Mouse (Mus musculus): ENCODE results near the gene Kirrel2. TPM values are rescaled to one million over a fixed set of nuclear protein-coding genes. Genes with fewer than 3 reads are reported as not detected.

Gene Kirrel2
- polyA plus RNA-seq, 1 experiment from 2014 or later: 0.73 TPM

GRCm38 (mm10) chr7:30429327-30429726 lies 28.2 kb downstream of the Kirrel2 start:
- no peak overlapping the region for H3K4me3 ChIP-seq (ENCODE audit: low read depth, low read length)
- no peaks in the 10 kb centered on the region for H3K4me1 ChIP-seq (ENCODE audit: control insufficient read depth, insufficient read depth, low read length)
- no peak overlapping the region for H3K27ac ChIP-seq (ENCODE audit: low read length)
- peaks cover 7% of the 10 kb centered on the region; the same call in 1 of the 2 replicates for H3K36me3 ChIP-seq (ENCODE audit: control insufficient read depth, insufficient read depth, low read length)
- ATAC-seq: no peak
- H3K9me3 ChIP-seq (replicated peaks; ENCODE audit: control insufficient read depth, low read length, poor library complexity, severe bottlenecking): no peaks in the 10 kb centered on the region
- H3K9ac ChIP-seq (ENCODE audit: low read depth, low read length): no peak overlapping the region
- H3K4me2 ChIP-seq (ENCODE audit: low read length): no peak overlapping the region
- no peaks in the 10 kb centered on the region for H3K27me3 ChIP-seq (ENCODE audit: control insufficient read depth, insufficient read depth, low read depth, low read length)

DNA sequence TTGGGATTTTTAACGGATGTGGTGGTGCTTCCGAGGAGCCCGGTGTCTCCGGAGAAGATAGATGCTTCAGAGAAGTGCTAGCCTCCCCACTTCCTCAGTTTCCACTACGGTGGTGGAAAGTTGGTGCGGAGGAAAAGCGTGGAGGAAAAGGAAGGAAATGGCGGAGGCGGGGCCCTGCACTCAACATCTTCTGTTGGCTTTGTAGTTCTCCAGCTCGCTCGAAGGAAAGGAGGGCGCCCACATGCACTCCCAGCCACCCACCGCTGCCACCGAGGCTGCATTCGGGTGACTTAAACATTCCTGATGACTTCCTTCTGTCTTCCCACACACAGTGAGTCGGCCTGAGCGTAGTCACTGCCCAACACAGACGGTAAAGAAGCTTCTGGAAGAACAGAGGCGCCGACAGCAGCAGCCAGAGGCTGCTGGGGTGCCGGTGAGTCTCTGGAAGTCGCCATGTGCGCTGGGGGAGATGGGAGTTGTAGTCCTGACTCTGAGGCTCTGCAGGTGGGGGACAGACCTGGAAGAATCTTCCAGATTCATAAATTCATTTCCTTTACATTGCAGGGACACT lies 34.3 kb downstream of the Kirrel2 start:
- no peak overlapping the region for H3K27ac ChIP-seq (ENCODE audit: low read length)
- H3K4me1 ChIP-seq (ENCODE audit: control insufficient read depth, insufficient read depth, low read length): peaks cover 17% of the 10 kb centered on the region; the same call in 1 of the 2 replicates
- H3K9ac ChIP-seq (ENCODE audit: low read depth, low read length): peak overlapping the region; percentile 79
- ATAC-seq: no peak
- H3K36me3 ChIP-seq (ENCODE audit: control insufficient read depth, insufficient read depth, low read length): peaks cover 7% of the 10 kb centered on the region; the same call in 1 of the 2 replicates
- H3K4me2 ChIP-seq (ENCODE audit: low read length): peak overlapping the region; percentile 99
- WGBS: 46% methylated on average over 23 of the region's 23 CpGs
- peaks cover 3% of the 10 kb centered on the region; the same call in 1 of the 2 replicates for H3K9me3 ChIP-seq (replicated peaks; ENCODE audit: control insufficient read depth, low read length, poor library complexity, severe bottlenecking)
- H3K27me3 ChIP-seq (ENCODE audit: control insufficient read depth, insufficient read depth, low read depth, low read length): no peaks in the 10 kb centered on the region
- peak overlapping the region; percentile 68 for H3K4me3 ChIP-seq (ENCODE audit: low read depth, low read length)

DNA sequence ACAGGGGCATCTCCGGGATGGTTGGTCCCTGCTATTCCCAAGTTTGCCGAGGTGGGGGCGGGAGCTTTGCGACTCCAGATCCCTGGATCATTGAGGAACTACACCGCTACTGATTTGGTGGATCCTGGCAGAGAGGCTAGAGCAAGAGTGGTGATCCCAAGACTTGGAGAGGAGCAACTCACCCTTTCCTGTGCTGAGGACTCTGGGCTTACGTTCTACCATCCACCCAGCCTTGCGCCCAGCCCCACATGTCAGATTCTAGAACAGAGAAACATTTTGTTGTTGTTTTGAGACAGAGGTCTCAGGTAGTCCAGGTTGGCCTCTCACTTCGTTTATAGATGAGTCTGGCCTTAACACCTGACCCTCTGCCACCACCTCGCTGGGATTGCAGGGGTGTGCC lies 34.9 kb downstream of the Kirrel2 start:
- peak overlapping the region; percentile 99 for H3K4me2 ChIP-seq (ENCODE audit: low read length)
- ATAC-seq: peak; percentile 54
- H3K4me1 ChIP-seq (ENCODE audit: control insufficient read depth, insufficient read depth, low read length): peaks cover 17% of the 10 kb centered on the region; the same call in 1 of the 2 replicates

GRCm38 (mm10) chr7:30421890-30422435 lies 35.5 kb downstream of the Kirrel2 start:
- Histone ChIP-seq H3K36me3 (ENCODE audit: control insufficient read depth, insufficient read depth, low read length) (peaks cover 3% of the 10 kb centered on the region; the same call in 1 of the 2 replicates), H3K27me3 (ENCODE audit: control insufficient read depth, insufficient read depth, low read depth, low read length) (no peaks in the 10 kb centered on the region), H3K9me3 (replicated peaks; ENCODE audit: control insufficient read depth, low read length, poor library complexity, severe bottlenecking) (peaks cover 3% of the 10 kb centered on the region; the same call in 1 of the 2 replicates), H3K4me2 (ENCODE audit: low read length) (peak overlapping the region; percentile 99), H3K4me1 (ENCODE audit: control insufficient read depth, insufficient read depth, low read length) (peaks cover 17% of the 10 kb centered on the region; the same call in 1 of the 2 replicates), H3K4me3 (ENCODE audit: low read depth, low read length) (peak overlapping the region; percentile 68), H3K9ac (ENCODE audit: low read depth, low read length) (peak overlapping the region; percentile 79), H3K27ac (ENCODE audit: low read length) (peak overlapping the region; percentile 58)
- peak; percentile 89 for ATAC-seq
- under 1% methylated on average over 45 of the region's 45 CpGs for WGBS

More for the DNA sequence above, 34.9 kb downstream of the Kirrel2 start:
- Histone ChIP-seq H3K27ac (ENCODE audit: low read length) (peak overlapping the region; percentile 31), H3K4me3 (ENCODE audit: low read depth, low read length) (peak overlapping the region; percentile 68), H3K36me3 (ENCODE audit: control insufficient read depth, insufficient read depth, low read length) (peaks cover 7% of the 10 kb centered on the region; the same call in 1 of the 2 replicates), H3K9me3 (replicated peaks; ENCODE audit: control insufficient read depth, low read length, poor library complexity, severe bottlenecking) (peaks cover 3% of the 10 kb centered on the region; the same call in 1 of the 2 replicates), H3K27me3 (ENCODE audit: control insufficient read depth, insufficient read depth, low read depth, low read length) (no peaks in the 10 kb centered on the region), H3K9ac (ENCODE audit: low read depth, low read length) (peak overlapping the region; percentile 79)
- WGBS: 7% methylated on average over 9 of the region's 9 CpGs

DNA sequence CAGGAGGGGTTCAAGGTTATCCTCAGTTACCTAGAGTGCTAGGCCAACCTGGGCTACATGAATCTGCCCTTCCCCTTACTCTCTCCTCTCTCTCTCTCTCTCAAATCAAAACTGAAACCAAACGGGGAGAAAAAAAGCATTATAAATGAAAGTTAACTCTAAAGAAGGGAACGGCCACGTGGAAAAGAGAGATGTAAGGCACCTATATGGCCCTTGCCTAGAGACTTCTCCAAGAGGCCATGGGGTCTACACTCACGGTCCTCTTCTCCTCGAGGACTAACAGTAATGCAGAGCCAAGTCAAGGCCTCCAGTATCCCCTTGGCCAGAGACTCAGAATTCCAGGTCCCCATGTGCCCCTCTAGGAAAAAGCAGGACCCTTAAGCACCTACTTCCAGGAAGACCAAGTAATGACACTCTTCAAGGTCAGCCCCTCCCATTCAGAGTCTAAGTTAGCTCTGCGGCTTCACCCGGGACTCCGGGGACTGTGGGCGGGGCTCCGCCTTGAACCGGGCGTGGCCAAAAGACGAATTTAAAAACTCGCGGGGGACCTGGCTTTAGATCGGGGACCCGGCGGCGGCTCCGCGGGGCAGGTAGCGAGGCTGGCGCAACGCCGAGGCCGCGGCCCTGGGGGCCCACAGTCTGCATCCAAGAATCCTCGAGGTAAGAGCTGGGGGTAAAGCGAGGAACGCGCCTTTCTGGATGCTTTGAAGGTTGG lies 36.2 kb downstream of the Kirrel2 start, which contains the start of gene Nfkbid:
Nfkbid (plus strand) TSS at position 558 of the 715 bp plus-strand sequence.
- H3K9ac ChIP-seq (ENCODE audit: low read depth, low read length): peak within 1 kb of the TSS; percentile 79
- ATAC-seq: peak; percentile 6
- H3K4me2 ChIP-seq (ENCODE audit: low read length): peak within 1 kb of the TSS; percentile 99
- peak within 1 kb of the TSS; percentile 58 for H3K27ac ChIP-seq (ENCODE audit: low read length)
- H3K4me1 ChIP-seq (ENCODE audit: control insufficient read depth, insufficient read depth, low read length): peaks cover 17% of the 10 kb centered on the region; the same call in 1 of the 2 replicates
- peaks cover 3% of the 10 kb centered on the region; the same call in 1 of the 2 replicates for H3K9me3 ChIP-seq (replicated peaks; ENCODE audit: control insufficient read depth, low read length, poor library complexity, severe bottlenecking)
- peak within 1 kb of the TSS; percentile 68 for H3K4me3 ChIP-seq (ENCODE audit: low read depth, low read length)
- no peaks in the 10 kb centered on the region for H3K27me3 ChIP-seq (ENCODE audit: control insufficient read depth, insufficient read depth, low read depth, low read length)
- 10% methylated on average over 31 of the region's 31 CpGs for WGBS
- 0 out of 2 replicates have a peak, but pooled peaks cover 2% of the 10 kb centered on the region for H3K36me3 ChIP-seq (ENCODE audit: control insufficient read depth, insufficient read depth, low read length)

GRCm38 (mm10) chr7:30420673-30421072 lies 36.8 kb downstream of the Kirrel2 start:
- H3K27ac ChIP-seq (ENCODE audit: low read length): no peak overlapping the region
- H3K4me1 ChIP-seq (ENCODE audit: control insufficient read depth, insufficient read depth, low read length): peaks cover 17% of the 10 kb centered on the region; the same call in 1 of the 2 replicates
- no peak overlapping the region for H3K4me3 ChIP-seq (ENCODE audit: low read depth, low read length)
- H3K36me3 ChIP-seq (ENCODE audit: control insufficient read depth, insufficient read depth, low read length): no peaks in the 10 kb centered on the region
- H3K27me3 ChIP-seq (ENCODE audit: control insufficient read depth, insufficient read depth, low read depth, low read length): no peaks in the 10 kb centered on the region
- H3K9ac ChIP-seq (ENCODE audit: low read depth, low read length): no peak overlapping the region
- WGBS: 94% methylated on average over 3 of the region's 3 CpGs
- H3K4me2 ChIP-seq (ENCODE audit: low read length): no peak overlapping the region
- no peak for ATAC-seq
- peaks cover 3% of the 10 kb centered on the region; the same call in 1 of the 2 replicates for H3K9me3 ChIP-seq (replicated peaks; ENCODE audit: control insufficient read depth, low read length, poor library complexity, severe bottlenecking)

- Histone ChIP-seq H3K4me2 (ENCODE audit: low read length) (no peak within 1 kb of the TSS), H3K4me3 (ENCODE audit: low read depth, low read length) (no peak within 1 kb of the TSS), H3K27me3 (ENCODE audit: control insufficient read depth, insufficient read depth, low read depth, low read length) (no peaks in the 10 kb centered on the region), H3K9ac (ENCODE audit: low read depth, low read length) (no peak within 1 kb of the TSS), H3K36me3 (ENCODE audit: control insufficient read depth, insufficient read depth, low read length) (no peaks in the 10 kb centered on the region), H3K4me1 (ENCODE audit: control insufficient read depth, insufficient read depth, low read length) (peaks cover 17% of the 10 kb centered on the region; the same call in 1 of the 2 replicates), H3K9me3 (replicated peaks; ENCODE audit: control insufficient read depth, low read length, poor library complexity, severe bottlenecking) (peaks cover 5% of the 10 kb centered on the region; the same call in 1 of the 2 replicates), H3K27ac (ENCODE audit: low read length) (no peak within 1 kb of the TSS)
- ATAC-seq: no peak
- WGBS: 76% methylated on average over 10 of the region's 10 CpGs
These were observed 37.7 kb downstream of the Kirrel2 start, which contains the start of gene Hcst for GRCm38 (mm10) chr7:30419561-30420499. Gene Hcst, minus strand, starts transcription at chr7:30419854.

DNA sequence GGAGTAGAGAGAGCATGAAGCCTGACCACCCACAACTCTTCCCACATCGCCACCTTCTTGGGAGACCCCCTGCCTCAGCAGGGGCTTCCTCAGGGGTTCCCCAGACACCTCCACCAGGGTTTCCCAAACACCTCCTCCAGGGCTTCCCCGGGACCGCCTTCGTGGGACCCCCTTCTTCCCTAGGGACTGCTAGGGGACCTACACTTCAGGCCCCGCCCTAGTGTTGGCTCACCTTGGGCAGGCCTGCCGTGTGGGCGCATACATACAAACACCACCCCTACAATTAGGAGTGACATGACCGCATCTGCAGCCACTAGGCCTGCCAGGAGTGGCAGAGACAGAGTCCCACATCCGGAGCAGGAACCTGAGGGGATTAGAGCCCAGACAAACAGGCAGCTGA lies 39.6 kb downstream of the Kirrel2 start:
- no peak for ATAC-seq
- 78% methylated on average over 9 of the region's 9 CpGs for WGBS
- H3K4me2 ChIP-seq (ENCODE audit: low read length): no peak overlapping the region

More for the DNA sequence above, 39.6 kb downstream of the Kirrel2 start:
- no peaks in the 10 kb centered on the region; the same call in 1 of the 2 replicates for H3K27me3 ChIP-seq (ENCODE audit: control insufficient read depth, insufficient read depth, low read depth, low read length)
- no peak overlapping the region for H3K9ac ChIP-seq (ENCODE audit: low read depth, low read length)
- H3K9me3 ChIP-seq (replicated peaks; ENCODE audit: control insufficient read depth, low read length, poor library complexity, severe bottlenecking): peaks cover 7% of the 10 kb centered on the region; the same call in 1 of the 2 replicates
- H3K36me3 ChIP-seq (ENCODE audit: control insufficient read depth, insufficient read depth, low read length): no peaks in the 10 kb centered on the region
- no peak overlapping the region for H3K27ac ChIP-seq (ENCODE audit: low read length)
- H3K4me1 ChIP-seq (ENCODE audit: control insufficient read depth, insufficient read depth, low read length): peaks cover 8% of the 10 kb centered on the region; the same call in 1 of the 2 replicates
- H3K4me3 ChIP-seq (ENCODE audit: low read depth, low read length): no peak overlapping the region
